Mouse (Mus musculus) ovary, adult 18-20 months (tissue): Measurements from ENCODE around the gene Sorl1.
"Not testable (repeated sequence)": the region's sequence is repeated elsewhere in the genome, so short reads cannot be mapped to it uniquely, and the experiment has no call there.

Experiments
- DNase-seq: peaks from one replicate; pipeline ENCODE4 v3.0.0; 2022; ENCODE audit warnings: low spot score, mixed read lengths

Gene Sorl1

GRCm38 (mm10) chr9:42091561-42091960, 32.5 kb downstream of the Sorl1 start:
- DNase-seq: no peak

GRCm38 (mm10) chr9:42087921-42088320, 36.2 kb downstream of the Sorl1 start:
- DNase-seq: no peak

- no peak for DNase-seq
Observed at GRCm38 (mm10) chr9:42085970-42086369, 38.1 kb downstream of the Sorl1 start.

GRCm38 (mm10) chr9:42083661-42084067, 40.4 kb downstream of the Sorl1 start:
- DNase-seq: no peak

GRCm38 (mm10) chr9:42081681-42082530, 42.2 kb downstream of the Sorl1 start:
- DNase-seq: no peak

- no peak for DNase-seq
Observed at GRCm38 (mm10) chr9:42080671-42081070, 43.4 kb downstream of the Sorl1 start.

GRCm38 (mm10) chr9:42077112-42077845, 46.8 kb downstream of the Sorl1 start:
- DNase-seq: no peak

- no peak for DNase-seq
Observed at GRCm38 (mm10) chr9:42076256-42076849, 47.7 kb downstream of the Sorl1 start.

GRCm38 (mm10) chr9:42075241-42075640, 48.9 kb downstream of the Sorl1 start:
- no peak for DNase-seq

GRCm38 (mm10) chr9:42072010-42072409, 52.1 kb downstream of the Sorl1 start:
- no peak for DNase-seq

- DNase-seq: no peak
Observed at GRCm38 (mm10) chr9:42070856-42071255, 53.2 kb downstream of the Sorl1 start.

GRCm38 (mm10) chr9:42069471-42069870, 54.6 kb downstream of the Sorl1 start:
- DNase-seq: no peak

GRCm38 (mm10) chr9:42067950-42068349, 56.1 kb downstream of the Sorl1 start:
- DNase-seq: no peak

- no peak for DNase-seq
Observed at GRCm38 (mm10) chr9:42065756-42066155, 58.3 kb downstream of the Sorl1 start.

GRCm38 (mm10) chr9:42063391-42063790, 60.7 kb downstream of the Sorl1 start:
- DNase-seq: no peak

GRCm38 (mm10) chr9:42062269-42062668, 61.8 kb downstream of the Sorl1 start:
- no peak for DNase-seq

- not testable (repeated sequence) for DNase-seq
Observed at GRCm38 (mm10) chr9:42059006-42059405, 65.1 kb downstream of the Sorl1 start.

GRCm38 (mm10) chr9:42056591-42056990, 67.5 kb downstream of the Sorl1 start:
- no peak for DNase-seq

- DNase-seq: no peak
Observed at GRCm38 (mm10) chr9:42055378-42055777, 68.7 kb downstream of the Sorl1 start.

- DNase-seq: no peak
Observed at GRCm38 (mm10) chr9:42054339-42055272, 69.5 kb downstream of the Sorl1 start.

GRCm38 (mm10) chr9:42053591-42054190, 70.4 kb downstream of the Sorl1 start:
- DNase-seq: no peak
